Mouse (Mus musculus) forebrain, embryonic 13.5 days (tissue): ENCODE measurements around the gene Atxn3. TPM values are rescaled to one million over a fixed set of nuclear protein-coding genes. Genes with fewer than 3 reads are reported as not detected.

Experiments used
- ATAC-seq: fragments of 200-750 bp; cut with Nextera tagmentation; 2 replicates; pipeline ENCODE4 v1.8.0; 2017
- H3K27ac ChIP-seq: fragments of 300-500 bp; sonication (generic); 2 replicates; pipeline ENCODE4 v1.5.1; 2015; ENCODE audit warnings: inconsistent platforms, mild to moderate bottlenecking, moderate library complexity
- H3K27me3 ChIP-seq: fragments of 300-500 bp; sonication (generic); 2 replicates; pipeline ENCODE4 v1.6.1; 2015; ENCODE audit warnings: mild to moderate bottlenecking, inconsistent platforms
- H3K36me3 ChIP-seq: fragments of 300-500 bp; sonication (generic); 2 replicates; pipeline ENCODE4 v1.6.1; 2015; ENCODE audit warnings: mild to moderate bottlenecking, inconsistent platforms; ENCODE audit not compliant: poor library complexity, severe bottlenecking
- H3K4me1 ChIP-seq: fragments of 300-500 bp; sonication (generic); 2 replicates; pipeline ENCODE4 v1.6.1; 2015; ENCODE audit warnings: inconsistent platforms
- H3K4me2 ChIP-seq: fragments of 300-500 bp; sonication (generic); 2 replicates; pipeline ENCODE4 v1.6.1; 2015; ENCODE audit warnings: inconsistent platforms, mild to moderate bottlenecking, moderate library complexity
- H3K4me3 ChIP-seq: fragments of 300-500 bp; sonication (generic); 2 replicates; pipeline ENCODE4 v1.5.1; 2015; ENCODE audit warnings: mild to moderate bottlenecking, inconsistent platforms
- H3K9ac ChIP-seq: fragments of 300-500 bp; sonication (generic); 2 replicates; pipeline ENCODE4 v1.6.1; 2015; ENCODE audit warnings: mild to moderate bottlenecking, inconsistent platforms
- H3K9me3 ChIP-seq: fragments of 300-500 bp; sonication (generic); replicated peaks from 2 replicates; pipeline ENCODE4 v1.6.1; 2016; ENCODE audit warnings: inconsistent platforms
- WGBS: fragments of 180-500 bp; shearing (Covaris S2); methylation state at CpG from one replicate; pipeline ENCODE4 v1.1.7; 2015; 5-methylcytosine and 5-hydroxymethylcytosine counted together
- polyA plus RNA-seq: library from polyadenylated mRNA; unstranded; fragments of >200 nt; fragmentation: Nextera tagmentation; extraction: Ambion mirVana; gene quantifications from 2 replicates; pipeline ENCODE4 v1.2.1, GENCODE M21; 2015

Gene Atxn3
- polyA plus RNA-seq, 1 experiment from 2014 or later = 14.8 TPM

DNA sequence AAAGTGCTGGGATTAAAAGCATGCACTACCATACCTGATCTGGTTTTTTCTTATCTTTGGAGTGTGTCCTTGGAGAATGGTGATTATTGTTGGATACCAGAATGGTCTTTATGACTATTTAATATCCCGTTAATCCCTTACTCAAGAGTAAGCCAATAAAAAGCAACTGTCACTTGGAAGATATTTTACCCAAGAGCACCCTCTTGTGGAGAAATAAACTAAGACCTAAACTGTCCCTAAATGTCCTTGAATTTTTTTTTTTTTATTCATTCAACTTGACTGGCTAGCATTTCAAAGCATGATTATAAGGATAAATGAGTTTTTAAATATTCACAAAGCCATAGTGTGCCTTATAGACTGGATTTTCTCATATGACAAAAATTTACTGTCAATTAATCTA lies 82.9 kb downstream of the Atxn3 start:
- Histone ChIP-seq H3K4me2 (no peak overlapping the region), H3K4me3 (no peak overlapping the region), H3K27ac (no peak overlapping the region), H3K9me3 (no peaks in the 10 kb centered on the region), H3K27me3 (no peaks in the 10 kb centered on the region), H3K9ac (no peak overlapping the region), H3K4me1 (no peaks in the 10 kb centered on the region), H3K36me3 (peaks cover 49% of the 10 kb centered on the region)
- 60% methylated on average over 1 of the region's 1 CpGs for WGBS
- no peak for ATAC-seq

Other genes starting within 250 kb of the Atxn3 start
- 0.09 and 0.15 TPM in 2 replicates for gene Tc2n, start 239.7 kb downstream of the Atxn3 start, polyA plus RNA-seq
- 2.5 and 3.2 TPM in 2 replicates for gene Fbln5, start 139.2 kb downstream of the Atxn3 start, polyA plus RNA-seq
- 23.6 and 24.0 TPM in 2 replicates for gene Trip11, start 45.0 kb downstream of the Atxn3 start, polyA plus RNA-seq
- 35.9 and 37.9 TPM in 2 replicates for gene Cpsf2, start 17.7 kb upstream of the Atxn3 start, polyA plus RNA-seq
- gene Slc24a4, start 170.5 kb upstream of the Atxn3 start, polyA plus RNA-seq = 0.32 and 0.50 TPM in 2 replicates